Mouse (Mus musculus) kidney, adult 2 months (tissue): Measurements from ENCODE around the gene Nxpe4.

Experiments used
- CTCF ChIP-seq: fragments of 200-500 bp; conservative IDR thresholded peaks from 2 replicates; pipeline ENCODE4 v1.5.1; 2011; ENCODE audit warnings: low read depth, mild to moderate bottlenecking, control low read depth, low read length, moderate library complexity, mixed read lengths; ENCODE audit not compliant: insufficient read depth, insufficient read length
- POLR2A ChIP-seq: fragments of 200-500 bp; IDR thresholded peaks from one replicate; pipeline ENCODE4 v1.6.1; 2011; ENCODE audit warnings: low read depth, low read length, control low read depth

GRCm38 (mm10) chr9:48422382-48422781 is 260.6 kb downstream of the Nxpe4 start:
- TF ChIP-seq CTCF (no peak), POLR2A (no peak)
